Mouse (Mus musculus) midbrain, postnatal 0 days (tissue): ENCODE data around the gene Tpst1. TPM values are rescaled to one million over a fixed set of nuclear protein-coding genes. Genes with fewer than 3 reads are reported as not detected.
A peak's percentile ranks its signal among the peaks of the same experiment; 100 is the strongest.

Experiments used
- ATAC-seq: fragments of 200-750 bp; cut with Nextera tagmentation; 2 replicates; pipeline ENCODE4 v1.8.0; 2017; ENCODE audit warnings: moderate number of reproducible peaks, mild to moderate bottlenecking, moderate TSS enrichment, moderate library complexity; ENCODE audit not compliant: low FRiP score
- DNase-seq: peaks from one replicate; pipeline ENCODE4 v3.0.0-alpha.2; 2015; ENCODE audit warnings: low spot score
- H3K27ac ChIP-seq: fragments of 300-500 bp; sonication (generic); 2 replicates; pipeline ENCODE4 v1.5.1; 2014; ENCODE audit warnings: low read depth, mild to moderate bottlenecking, low read length, mixed read lengths
- H3K27me3 ChIP-seq: fragments of 300-500 bp; sonication (generic); 2 replicates; pipeline ENCODE4 v1.6.1; 2014; ENCODE audit warnings: low read length, control low read depth, mixed read lengths; ENCODE audit not compliant: insufficient read depth
- H3K36me3 ChIP-seq: fragments of 300-500 bp; sonication (generic); 2 replicates; pipeline ENCODE4 v1.6.1; 2014; ENCODE audit warnings: low read length, control low read depth, mixed read lengths; ENCODE audit not compliant: insufficient read depth
- H3K4me1 ChIP-seq: fragments of 300-500 bp; sonication (generic); 2 replicates; pipeline ENCODE4 v1.6.1; 2014; ENCODE audit warnings: mild to moderate bottlenecking, control low read depth, antibody characterized with exemption, low read length, mixed read lengths; ENCODE audit not compliant: insufficient read depth
- H3K4me2 ChIP-seq: fragments of 300-500 bp; sonication (generic); 2 replicates; pipeline ENCODE4 v1.6.1; 2014; ENCODE audit warnings: low read depth, mild to moderate bottlenecking, low read length, mixed read lengths; ENCODE audit not compliant: poor library complexity, severe bottlenecking
- H3K4me3 ChIP-seq: fragments of 300-500 bp; sonication (generic); 2 replicates; pipeline ENCODE4 v1.5.1; 2014; ENCODE audit warnings: low read depth, mild to moderate bottlenecking, low read length, moderate library complexity
- H3K9ac ChIP-seq: fragments of 300-500 bp; sonication (generic); replicated peaks from 2 replicates; pipeline ENCODE4 v1.6.1; 2014; ENCODE audit warnings: mild to moderate bottlenecking, low read length, moderate library complexity, mixed read lengths; ENCODE audit not compliant: poor library complexity, severe bottlenecking
- H3K9me3 ChIP-seq: fragments of 300-500 bp; sonication (generic); 2 replicates; pipeline ENCODE4 v1.6.1; 2016; ENCODE audit warnings: low read length, control low read depth
- CTCF ChIP-seq: IDR thresholded peaks from 2 replicates; pipeline ENCODE4 v1.5.1; 2016; ENCODE audit warnings: antibody characterized with exemption, mild to moderate bottlenecking
- WGBS: fragments of 180-500 bp; shearing (Covaris S2); extraction: QIAGEN DNeasy Blood & Tissue Kit; methylation state at CpG from one replicate; pipeline ENCODE4 v1.1.7; 2014; 5-methylcytosine and 5-hydroxymethylcytosine counted together
- polyA plus RNA-seq: library from polyadenylated mRNA; unstranded; fragments of >200 nt; fragmentation: Nextera tagmentation; extraction: Ambion mirVana; gene quantifications from 2 replicates; pipeline ENCODE4 v1.2.1, GENCODE M21; 2015
- total RNA-seq: library from RNA; depleted of rRNA; stranded (reverse); fragments of >200 nt; gene quantifications from 2 replicates; pipeline ENCODE4 v1.2.3, GENCODE M21; 2014

The Tpst1 gene
- total and polyA plus RNA-seq, 2 experiments from 2014 or later: 46.5 to 50.0 TPM

GRCm38 (mm10) chr5:130173012-130173411 lies 99.9 kb downstream of the Tpst1 start:
- no peak for TF ChIP-seq CTCF
- WGBS: 96% methylated on average over 4 of the region's 4 CpGs
- H3K36me3 ChIP-seq: no peaks in the 10 kb centered on the region
- peaks cover 14% of the 10 kb centered on the region for H3K4me1 ChIP-seq
- DNase-seq (no peak), ATAC-seq (no peak)
- H3K4me3 ChIP-seq: peak overlapping the region; percentile 94
- H3K27ac ChIP-seq: no peak overlapping the region
- H3K4me2 ChIP-seq: peak overlapping the region; percentile 76
- H3K27me3 ChIP-seq: no peaks in the 10 kb centered on the region
- no peak overlapping the region for H3K9ac ChIP-seq
- H3K9me3 ChIP-seq: no peaks in the 10 kb centered on the region

- 50% methylated on average over 4 of the region's 4 CpGs for WGBS
- peaks cover 5% of the 10 kb centered on the region; the same call in 1 of the 2 replicates for H3K4me1 ChIP-seq
- no peak overlapping the region for H3K27ac ChIP-seq
- no peaks in the 10 kb centered on the region for H3K27me3 ChIP-seq
- DNase-seq (no peak), ATAC-seq (no peak)
- H3K9ac ChIP-seq: no peak overlapping the region
- no peaks in the 10 kb centered on the region for H3K9me3 ChIP-seq
- H3K36me3 ChIP-seq: no peaks in the 10 kb centered on the region
- no peak for TF ChIP-seq CTCF
- no peak overlapping the region for H3K4me2 ChIP-seq
- no peak overlapping the region for H3K4me3 ChIP-seq
These were observed 104.7 kb downstream of the Tpst1 start for GRCm38 (mm10) chr5:130177871-130178270.

DNA sequence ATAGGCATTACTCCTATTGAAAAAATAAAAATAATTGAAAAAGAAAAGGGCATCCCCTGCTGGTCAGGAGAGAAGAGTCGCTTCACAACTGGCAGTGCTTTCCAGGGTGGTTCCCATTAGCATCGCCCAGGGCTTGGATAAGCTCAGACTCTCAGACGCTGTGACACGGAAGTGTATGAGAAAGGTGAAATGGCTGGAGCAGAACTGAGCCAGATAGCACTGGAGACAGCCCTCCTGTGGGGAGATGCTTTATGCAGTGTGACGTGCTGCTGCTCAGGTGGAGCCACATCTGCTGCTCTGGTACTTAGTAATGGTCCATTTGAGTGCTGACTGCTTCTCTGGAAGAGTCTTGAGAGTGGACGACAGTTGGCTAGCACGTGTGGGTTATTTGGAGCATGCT lies 107.2 kb downstream of the Tpst1 start:
- WGBS: 67% methylated on average over 7 of the region's 7 CpGs
- no peak overlapping the region for H3K4me3 ChIP-seq
- H3K36me3 ChIP-seq: no peaks in the 10 kb centered on the region
- H3K27ac ChIP-seq: no peak overlapping the region
- no peaks in the 10 kb centered on the region for H3K27me3 ChIP-seq
- peak; percentile 41 for TF ChIP-seq CTCF
- no peaks in the 10 kb centered on the region for H3K4me1 ChIP-seq
- peak; percentile 5 for DNase-seq
- no peak overlapping the region for H3K4me2 ChIP-seq
- no peak for ATAC-seq
- no peaks in the 10 kb centered on the region for H3K9me3 ChIP-seq
- H3K9ac ChIP-seq: no peak overlapping the region

- H3K4me1 ChIP-seq: no peaks in the 10 kb centered on the region
- no peak overlapping the region for H3K9ac ChIP-seq
- H3K4me3 ChIP-seq: no peak overlapping the region
- WGBS: 89% methylated on average over 6 of the region's 6 CpGs
- H3K27ac ChIP-seq: no peak overlapping the region
- H3K9me3 ChIP-seq: no peaks in the 10 kb centered on the region
- H3K36me3 ChIP-seq: no peaks in the 10 kb centered on the region
- H3K27me3 ChIP-seq: no peaks in the 10 kb centered on the region
- ATAC-seq: no peak
- no peak for DNase-seq
- TF ChIP-seq CTCF: no peak
- no peak overlapping the region for H3K4me2 ChIP-seq
These were observed 108.8 kb downstream of the Tpst1 start for GRCm38 (mm10) chr5:130181740-130182540.

GRCm38 (mm10) chr5:130182541-130182821 lies 109.4 kb downstream of the Tpst1 start:
- no peak overlapping the region for H3K27ac ChIP-seq
- no peak for TF ChIP-seq CTCF
- H3K9me3 ChIP-seq: no peaks in the 10 kb centered on the region
- H3K4me3 ChIP-seq: no peak overlapping the region
- 96% methylated on average over 3 of the region's 3 CpGs for WGBS
- no peaks in the 10 kb centered on the region for H3K27me3 ChIP-seq
- DNase-seq: no peak
- no peaks in the 10 kb centered on the region for H3K4me1 ChIP-seq
- no peaks in the 10 kb centered on the region for H3K36me3 ChIP-seq
- ATAC-seq: no peak
- H3K9ac ChIP-seq: no peak overlapping the region
- H3K4me2 ChIP-seq: no peak overlapping the region

GRCm38 (mm10) chr5:130184193-130184856 lies 111.2 kb downstream of the Tpst1 start:
- H3K9ac ChIP-seq: no peak overlapping the region
- TF ChIP-seq CTCF: no peak
- no peak for ATAC-seq
- WGBS: 91% methylated on average over 9 of the region's 9 CpGs
- H3K9me3 ChIP-seq: no peaks in the 10 kb centered on the region
- no peak overlapping the region for H3K4me2 ChIP-seq
- no peak overlapping the region for H3K27ac ChIP-seq
- no peaks in the 10 kb centered on the region for H3K27me3 ChIP-seq
- H3K4me3 ChIP-seq: no peak overlapping the region
- DNase-seq: no peak
- H3K4me1 ChIP-seq: no peaks in the 10 kb centered on the region
- no peaks in the 10 kb centered on the region; the same call in 1 of the 2 replicates for H3K36me3 ChIP-seq
